Mouse (Mus musculus): ENCODE measurements around the gene Syngap1. TPM values are rescaled to one million over a fixed set of nuclear protein-coding genes. Genes with fewer than 3 reads are reported as not detected.

The Syngap1 gene
- polyA plus RNA-seq, 1 experiment: 7.3 TPM

DNA sequence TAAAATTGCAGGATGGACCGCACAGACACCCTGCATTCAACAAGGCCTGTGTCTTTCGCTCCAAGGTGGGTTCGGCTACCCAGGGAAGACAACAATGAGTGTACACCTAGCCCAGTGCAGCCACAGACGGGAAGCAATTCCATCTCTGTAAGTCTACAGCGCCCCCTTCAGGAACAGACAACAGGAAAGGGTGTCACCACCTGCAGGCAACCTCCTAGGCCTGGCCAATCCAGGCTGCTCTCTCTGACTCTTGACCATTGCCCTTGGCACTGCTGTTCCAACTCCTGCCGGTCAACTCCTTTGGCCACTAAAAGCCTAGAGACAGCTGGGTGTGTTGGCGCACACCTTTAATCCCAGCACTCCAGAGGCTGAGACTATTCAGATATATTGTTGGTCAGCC is 60.1 kb downstream of the Syngap1 start:
- no peaks in the 10 kb centered on the region; the same call in 1 of the 2 replicates for H3K4me1 ChIP-seq (ENCODE audit: control insufficient read depth, insufficient read depth, insufficient read length)
- H3K36me3 ChIP-seq (ENCODE audit: control insufficient read depth, insufficient read depth, low read length): no peaks in the 10 kb centered on the region
- DNase-seq (ENCODE audit: low read depth in 1 of 2, low spot score in 2 of 2): peak; percentile 29 to 60
- H3K27ac ChIP-seq (ENCODE audit: insufficient read depth, low read length): no peak overlapping the region
- TF ChIP-seq POLR2A (IDR thresholded peaks at IDR 0.05; ENCODE audit: low read depth, low read length): no peak
- peak; percentile 45; the same call in 1 of the 2 replicates for TF ChIP-seq CTCF (IDR thresholded peaks at IDR 0.05; ENCODE audit: extremely low read depth, insufficient read depth, insufficient read length, insufficient replicate concordance)
- H3K27me3 ChIP-seq (ENCODE audit: control insufficient read depth, insufficient read depth, low read length): no peaks in the 10 kb centered on the region
- no peak overlapping the region for H3K4me3 ChIP-seq (ENCODE audit: extremely low read depth, insufficient read depth, insufficient read length)
- WGBS: 78% methylated on average over 7 of the region's 7 CpGs

DNA sequence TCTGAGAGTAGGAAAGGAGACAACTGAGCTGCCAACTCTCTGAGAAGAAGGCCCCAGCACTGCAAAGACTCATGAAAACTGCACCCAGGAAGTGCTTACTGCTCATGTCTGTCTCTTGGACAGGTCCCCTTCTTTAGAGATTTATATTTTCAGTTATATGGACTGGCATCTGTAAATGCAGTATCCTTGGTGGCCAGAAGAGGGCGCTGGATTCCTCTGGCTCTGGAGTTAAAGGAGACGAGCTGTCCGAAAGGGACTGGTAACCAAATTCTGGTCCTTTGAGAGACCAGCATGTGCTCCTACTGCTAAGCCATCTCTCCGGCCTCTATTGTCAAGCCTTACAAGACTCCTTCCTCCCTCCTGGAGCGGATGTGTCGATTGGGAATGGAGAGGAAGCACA is 60.8 kb downstream of the Syngap1 start:
- H3K27me3 ChIP-seq (ENCODE audit: control insufficient read depth, insufficient read depth, low read length): no peaks in the 10 kb centered on the region

DNA sequence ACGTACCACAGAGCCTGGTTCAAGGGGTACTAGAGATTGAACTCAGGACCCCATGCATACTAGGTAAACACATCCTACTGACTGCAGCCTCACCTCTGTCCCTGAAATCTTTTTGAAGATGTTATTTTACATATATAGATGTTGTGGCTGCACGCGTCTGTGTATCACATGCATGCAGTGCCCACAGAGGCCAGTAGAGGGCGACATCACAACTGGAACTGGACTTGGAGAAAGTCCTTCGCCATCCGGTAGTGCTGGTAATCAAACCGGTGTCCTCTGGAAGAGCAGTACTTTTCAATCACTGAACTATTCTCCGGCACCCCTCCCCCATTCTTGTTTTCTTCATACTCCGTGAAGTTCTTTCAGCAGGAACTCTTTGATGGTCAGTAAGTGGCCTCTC is 63.4 kb downstream of the Syngap1 start:
- DNase-seq (ENCODE audit: low read depth in 1 of 2, low spot score in 2 of 2): peak in 1 of 2 experiments; percentile 60
- no peaks in the 10 kb centered on the region; the same call in 1 of the 2 replicates for H3K4me1 ChIP-seq (ENCODE audit: control insufficient read depth, insufficient read depth, insufficient read length)
- H3K4me3 ChIP-seq (ENCODE audit: extremely low read depth, insufficient read depth, insufficient read length): no peak overlapping the region
- no peaks in the 10 kb centered on the region for H3K36me3 ChIP-seq (ENCODE audit: control insufficient read depth, insufficient read depth, low read length)
- 75% methylated on average over 9 of the region's 9 CpGs for WGBS
- no peak overlapping the region for H3K27ac ChIP-seq (ENCODE audit: insufficient read depth, low read length)
- TF ChIP-seq CTCF (IDR thresholded peaks at IDR 0.05; ENCODE audit: extremely low read depth, insufficient read depth, insufficient read length, insufficient replicate concordance): peak; percentile 48; the same call in 1 of the 2 replicates
- TF ChIP-seq POLR2A (IDR thresholded peaks at IDR 0.05; ENCODE audit: low read depth, low read length): no peak
- no peaks in the 10 kb centered on the region for H3K27me3 ChIP-seq (ENCODE audit: control insufficient read depth, insufficient read depth, low read length)

More for the DNA sequence above, 60.8 kb downstream of the Syngap1 start:
- TF ChIP-seq CTCF (IDR thresholded peaks at IDR 0.05; ENCODE audit: extremely low read depth, insufficient read depth, insufficient read length, insufficient replicate concordance) (peak; percentile 39; the same call in 1 of the 2 replicates), POLR2A (IDR thresholded peaks at IDR 0.05; ENCODE audit: low read depth, low read length) (no peak)
- no peaks in the 10 kb centered on the region for H3K36me3 ChIP-seq (ENCODE audit: control insufficient read depth, insufficient read depth, low read length)
- H3K27ac ChIP-seq (ENCODE audit: insufficient read depth, low read length): no peak overlapping the region
- peak in 1 of 2 experiments; percentile 45 for DNase-seq (ENCODE audit: low read depth in 1 of 2, low spot score in 2 of 2)
- no peaks in the 10 kb centered on the region; the same call in 1 of the 2 replicates for H3K4me1 ChIP-seq (ENCODE audit: control insufficient read depth, insufficient read depth, insufficient read length)
- WGBS: 62% methylated on average over 6 of the region's 6 CpGs
- no peak overlapping the region for H3K4me3 ChIP-seq (ENCODE audit: extremely low read depth, insufficient read depth, insufficient read length)

DNA sequence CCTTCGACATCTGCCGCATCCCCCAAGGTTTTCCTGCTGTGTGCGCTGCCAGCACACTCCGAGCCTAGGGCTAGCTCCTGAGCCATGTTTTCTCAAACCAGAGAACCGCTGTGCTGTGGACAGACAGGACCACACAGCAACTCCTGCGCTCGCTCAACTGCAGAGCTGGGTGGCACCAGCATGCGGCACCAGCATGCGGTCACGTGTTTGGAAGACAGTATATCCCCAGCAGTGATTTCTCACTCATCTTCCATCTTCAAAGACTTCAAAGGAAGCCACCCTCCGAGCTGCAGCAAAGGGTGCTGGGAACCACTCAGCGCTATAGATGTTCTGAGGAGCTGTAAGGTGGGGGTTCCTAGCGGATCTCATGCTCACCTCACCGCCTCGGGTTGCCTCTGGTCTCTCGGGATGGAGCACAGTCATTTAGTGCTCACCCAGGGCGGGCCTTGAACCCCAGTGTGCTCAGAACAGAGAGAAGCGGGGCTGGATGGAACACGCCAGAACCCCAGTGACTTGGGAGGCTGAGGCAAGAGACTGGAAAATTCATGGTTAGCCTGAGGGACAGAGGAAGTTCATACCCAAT is 63.9 kb downstream of the Syngap1 start:
- Histone ChIP-seq H3K4me3 (ENCODE audit: extremely low read depth, insufficient read depth, insufficient read length) (no peak overlapping the region), H3K36me3 (ENCODE audit: control insufficient read depth, insufficient read depth, low read length) (no peaks in the 10 kb centered on the region), H3K27me3 (ENCODE audit: control insufficient read depth, insufficient read depth, low read length) (no peaks in the 10 kb centered on the region), H3K4me1 (ENCODE audit: control insufficient read depth, insufficient read depth, insufficient read length) (no peaks in the 10 kb centered on the region; the same call in 1 of the 2 replicates), H3K27ac (ENCODE audit: insufficient read depth, low read length) (no peak overlapping the region)
- TF ChIP-seq POLR2A (IDR thresholded peaks at IDR 0.05; ENCODE audit: low read depth, low read length) (no peak), CTCF (IDR thresholded peaks at IDR 0.05; ENCODE audit: extremely low read depth, insufficient read depth, insufficient read length, insufficient replicate concordance) (no peak)
- DNase-seq (ENCODE audit: low read depth in 1 of 2, low spot score in 2 of 2): no peak
- 85% methylated on average over 19 of the region's 19 CpGs for WGBS

DNA sequence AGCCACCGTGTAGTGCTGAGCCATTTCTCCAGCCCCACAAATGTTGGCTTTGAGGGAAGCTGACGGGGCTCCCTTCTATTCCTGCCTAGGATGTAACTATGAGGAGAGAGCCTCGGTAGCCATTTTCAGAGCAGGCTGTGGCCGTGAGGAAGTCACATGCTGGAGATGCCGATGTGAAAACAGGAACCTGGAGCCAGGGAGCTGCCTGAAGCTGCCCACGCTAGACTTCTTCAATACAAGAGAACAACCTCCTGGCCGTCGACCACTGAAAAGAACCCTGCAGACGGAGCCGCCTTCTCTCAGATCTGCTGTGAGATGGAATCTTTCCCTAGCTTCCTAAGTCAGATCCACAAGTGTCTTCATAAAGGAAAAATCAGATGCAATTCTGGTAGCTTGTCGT is 64.6 kb downstream of the Syngap1 start:
- DNase-seq (ENCODE audit: low read depth in 1 of 2, low spot score in 2 of 2): no peak
- Histone ChIP-seq H3K36me3 (ENCODE audit: control insufficient read depth, insufficient read depth, low read length) (no peaks in the 10 kb centered on the region), H3K4me3 (ENCODE audit: extremely low read depth, insufficient read depth, insufficient read length) (no peak overlapping the region), H3K4me1 (ENCODE audit: control insufficient read depth, insufficient read depth, insufficient read length) (no peaks in the 10 kb centered on the region), H3K27ac (ENCODE audit: insufficient read depth, low read length) (no peak overlapping the region), H3K27me3 (ENCODE audit: control insufficient read depth, insufficient read depth, low read length) (no peaks in the 10 kb centered on the region)
- TF ChIP-seq CTCF (IDR thresholded peaks at IDR 0.05; ENCODE audit: extremely low read depth, insufficient read depth, insufficient read length, insufficient replicate concordance) (no peak), POLR2A (IDR thresholded peaks at IDR 0.05; ENCODE audit: low read depth, low read length) (no peak)
- 30% methylated on average over 11 of the region's 11 CpGs for WGBS

DNA sequence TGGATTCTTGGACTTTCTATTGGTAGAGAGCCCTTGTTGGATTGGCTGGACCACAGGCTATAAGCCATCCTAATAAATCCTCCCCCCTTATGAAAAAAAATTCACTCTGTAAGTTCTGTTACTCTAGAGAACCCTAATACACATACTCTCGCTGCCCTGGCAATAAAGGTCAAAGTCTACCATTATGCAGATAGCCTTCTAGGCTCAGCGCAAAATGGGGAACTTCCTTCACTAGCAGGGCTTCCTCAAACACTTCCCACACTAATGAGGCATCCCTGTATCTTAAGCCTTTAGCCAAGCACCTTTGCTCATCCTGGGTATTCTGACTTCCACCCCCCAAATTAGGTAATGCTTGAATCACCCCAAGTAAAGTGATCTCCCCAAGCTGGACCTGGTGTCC is 67.2 kb downstream of the Syngap1 start:
- TF ChIP-seq POLR2A (IDR thresholded peaks at IDR 0.05; ENCODE audit: low read depth, low read length) (no peak), CTCF (IDR thresholded peaks at IDR 0.05; ENCODE audit: extremely low read depth, insufficient read depth, insufficient read length, insufficient replicate concordance) (no peak)
- 52% methylated on average over 2 of the region's 2 CpGs for WGBS
- no peaks in the 10 kb centered on the region for H3K27me3 ChIP-seq (ENCODE audit: control insufficient read depth, insufficient read depth, low read length)
- no peak overlapping the region for H3K27ac ChIP-seq (ENCODE audit: insufficient read depth, low read length)
- H3K4me1 ChIP-seq (ENCODE audit: control insufficient read depth, insufficient read depth, insufficient read length): peaks cover 14% of the 10 kb centered on the region; the same call in 1 of the 2 replicates
- H3K4me3 ChIP-seq (ENCODE audit: extremely low read depth, insufficient read depth, insufficient read length): no peak overlapping the region
- H3K36me3 ChIP-seq (ENCODE audit: control insufficient read depth, insufficient read depth, low read length): no peaks in the 10 kb centered on the region
- no peak for DNase-seq (ENCODE audit: low read depth in 1 of 2, low spot score in 2 of 2)

DNA sequence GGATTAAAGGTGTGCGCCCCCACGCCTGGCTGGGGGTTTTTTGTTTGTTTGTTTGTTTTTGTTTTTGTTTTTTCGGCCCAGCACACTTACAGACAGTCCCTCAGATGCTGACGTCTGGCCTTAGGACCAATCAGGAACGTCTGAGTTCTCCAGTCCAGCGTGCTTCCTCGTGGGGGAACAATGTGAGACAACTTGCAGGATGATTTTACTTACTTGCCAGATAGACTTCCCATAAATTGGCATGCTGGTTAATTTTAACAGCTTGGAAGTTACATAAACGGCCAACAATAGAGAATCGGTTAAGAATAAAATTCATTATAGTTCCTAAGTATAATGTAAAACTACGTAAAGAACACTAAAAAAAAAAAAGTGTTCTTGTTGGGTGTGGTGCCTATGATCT is 70.1 kb downstream of the Syngap1 start:
- DNase-seq (ENCODE audit: low read depth in 1 of 2, low spot score in 2 of 2): no peak
- Histone ChIP-seq H3K4me1 (ENCODE audit: control insufficient read depth, insufficient read depth, insufficient read length) (peaks cover 14% of the 10 kb centered on the region; the same call in 1 of the 2 replicates), H3K4me3 (ENCODE audit: extremely low read depth, insufficient read depth, insufficient read length) (no peak overlapping the region), H3K27me3 (ENCODE audit: control insufficient read depth, insufficient read depth, low read length) (no peaks in the 10 kb centered on the region), H3K27ac (ENCODE audit: insufficient read depth, low read length) (no peak overlapping the region), H3K36me3 (ENCODE audit: control insufficient read depth, insufficient read depth, low read length) (no peaks in the 10 kb centered on the region)
- TF ChIP-seq CTCF (IDR thresholded peaks at IDR 0.05; ENCODE audit: extremely low read depth, insufficient read depth, insufficient read length, insufficient replicate concordance): no peak
- TF ChIP-seq POLR2A (IDR thresholded peaks at IDR 0.05; ENCODE audit: low read depth, low read length): no peak
- 90% methylated on average over 10 of the region's 10 CpGs for WGBS
